Mouse (Mus musculus) stomach, postnatal 0 days (tissue): ENCODE measurements around the gene Fgfr2.

Experiments
- CTCF ChIP-seq: IDR thresholded peaks from 2 replicates; pipeline ENCODE4 v1.5.1; 2016; ENCODE audit warnings: antibody characterized with exemption, low read depth, mild to moderate bottlenecking, moderate library complexity
- EP300 ChIP-seq: optimal IDR thresholded peaks from 2 replicates; pipeline ENCODE3; 2016; ENCODE audit warnings: antibody characterized with exemption

DNA sequence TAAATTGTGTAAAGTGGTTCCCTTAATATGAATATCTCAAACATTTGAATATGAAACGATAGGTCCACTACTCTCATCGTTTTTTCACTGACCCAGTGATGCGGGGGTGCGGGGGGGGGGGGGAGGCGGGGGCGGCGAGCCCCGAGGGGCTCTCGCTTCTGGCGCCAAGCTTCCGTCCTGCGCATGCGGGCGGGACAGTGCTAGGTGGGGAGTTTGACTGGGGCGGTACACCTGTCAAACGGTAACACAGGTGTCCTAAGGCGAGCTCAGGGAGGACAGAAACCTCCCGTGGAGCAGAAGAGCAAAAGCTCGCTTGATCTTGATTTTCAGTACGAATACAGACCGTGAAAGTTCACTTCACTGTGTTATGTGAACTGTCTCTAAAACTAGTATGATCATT lies 2288.9 kb downstream of the Fgfr2 start:
- no peak for TF ChIP-seq CTCF
- TF ChIP-seq EP300, result no peak
